Mouse (Mus musculus): ENCODE results near the gene Ppy.

The Ppy gene

GRCm38 (mm10) chr11:102089088-102089808 is 11.9 kb downstream of the Ppy start:
- peak; percentile 92 for DNase-seq (ENCODE audit: extremely low read depth, low read depth)

GRCm38 (mm10) chr11:102087931-102088898 is 12.9 kb downstream of the Ppy start, which contains the start of gene Mpp2:
TSS of gene Mpp2 (minus strand) at chr11:102088515.
- DNase-seq (ENCODE audit: extremely low read depth, low read depth) = peak; percentile 89

GRCm38 (mm10) chr11:102087081-102087751 is 13.9 kb downstream of the Ppy start:
- DNase-seq (ENCODE audit: extremely low read depth, low read depth) = peak; percentile 66

- DNase-seq (ENCODE audit: extremely low read depth, low read depth) = no peak
Observed at GRCm38 (mm10) chr11:102086331-102086730, 14.8 kb downstream of the Ppy start.

- no peak for DNase-seq (ENCODE audit: extremely low read depth, low read depth)
Observed at GRCm38 (mm10) chr11:102084159-102084558, 17.0 kb downstream of the Ppy start.

- no peak for DNase-seq (ENCODE audit: extremely low read depth, low read depth)
Observed at GRCm38 (mm10) chr11:102083193-102083592, 17.9 kb downstream of the Ppy start.

GRCm38 (mm10) chr11:102082322-102082721 is 18.8 kb downstream of the Ppy start:
- DNase-seq (ENCODE audit: extremely low read depth, low read depth) = no peak

GRCm38 (mm10) chr11:102073722-102074121 is 27.4 kb downstream of the Ppy start:
- no peak for DNase-seq (ENCODE audit: extremely low read depth, low read depth)

GRCm38 (mm10) chr11:102072729-102073128 is 28.4 kb downstream of the Ppy start:
- no peak for DNase-seq (ENCODE audit: extremely low read depth, low read depth)

- DNase-seq (ENCODE audit: extremely low read depth, low read depth) = no peak
Observed at GRCm38 (mm10) chr11:102070426-102070825, 30.7 kb downstream of the Ppy start.

- no peak for DNase-seq (ENCODE audit: extremely low read depth, low read depth)
Observed at GRCm38 (mm10) chr11:102069633-102070032, 31.5 kb downstream of the Ppy start.

GRCm38 (mm10) chr11:102068969-102069368 is 32.1 kb downstream of the Ppy start:
- DNase-seq (ENCODE audit: extremely low read depth, low read depth) = peak; percentile 15

- DNase-seq (ENCODE audit: extremely low read depth, low read depth) = no peak
Observed at GRCm38 (mm10) chr11:102063076-102063475, 38.0 kb downstream of the Ppy start.

GRCm38 (mm10) chr11:102061941-102062473 is 39.1 kb downstream of the Ppy start:
- DNase-seq (ENCODE audit: extremely low read depth, low read depth) = no peak

- DNase-seq (ENCODE audit: extremely low read depth, low read depth) = peak; percentile 47
Observed at GRCm38 (mm10) chr11:102061236-102061940, 39.7 kb downstream of the Ppy start.

GRCm38 (mm10) chr11:102053847-102054246 is 47.3 kb downstream of the Ppy start:
- DNase-seq (ENCODE audit: extremely low read depth, low read depth) = peak; percentile 37

GRCm38 (mm10) chr11:102053183-102053582 is 47.9 kb downstream of the Ppy start:
- no peak for DNase-seq (ENCODE audit: extremely low read depth, low read depth)

- DNase-seq (ENCODE audit: extremely low read depth, low read depth) = no peak
Observed at GRCm38 (mm10) chr11:102052697-102053096, 48.4 kb downstream of the Ppy start.

- DNase-seq (ENCODE audit: extremely low read depth, low read depth) = no peak
Observed at GRCm38 (mm10) chr11:102051954-102052353, 49.2 kb downstream of the Ppy start.

GRCm38 (mm10) chr11:102051541-102051940 is 49.6 kb downstream of the Ppy start:
- no peak for DNase-seq (ENCODE audit: extremely low read depth, low read depth)

All from MEL-GATA-1-ER (cell line).